Mouse (Mus musculus) urinary bladder, postnatal 4 days (tissue): ENCODE results near the gene Glra1.
"Not testable (repeated sequence)": the region's sequence is repeated elsewhere in the genome, so short reads cannot be mapped to it uniquely, and the experiment has no call there.

ENCODE experiments used
- DNase-seq, 2 experiments: peaks; one replicate each; pipeline ENCODE4 v3.0.0; 2021 to 2022; ENCODE audit warnings: low spot score in 2 of 2

The Glra1 gene

GRCm38 (mm10) chr11:55607808-55608523 lies at the start of gene Glra1:
TSS of gene Glra1 (minus strand) at chr11:55608198.
- DNase-seq: peak; percentile 66 to 81

- no peak for DNase-seq
Observed at GRCm38 (mm10) chr11:55636961-55637360, 29.0 kb upstream of the Glra1 start.

- DNase-seq: no peak
Observed at GRCm38 (mm10) chr11:55633901-55634300, 25.9 kb upstream of the Glra1 start.

GRCm38 (mm10) chr11:55614631-55615030 lies 6.6 kb upstream of the Glra1 start:
- DNase-seq: not testable (repeated sequence)

- no peak for DNase-seq
Observed at GRCm38 (mm10) chr11:55608524-55608920, 524 bp upstream of the Glra1 start.

- DNase-seq: no peak
Observed at GRCm38 (mm10) chr11:55607066-55607807, 761 bp downstream of the Glra1 start.

- no peak for DNase-seq
Observed at GRCm38 (mm10) chr11:55601447-55602065, 6.4 kb downstream of the Glra1 start.

GRCm38 (mm10) chr11:55595726-55596125 lies 12.3 kb downstream of the Glra1 start:
- no peak for DNase-seq

GRCm38 (mm10) chr11:55594411-55594810 lies 13.6 kb downstream of the Glra1 start:
- DNase-seq: no peak

- DNase-seq: no peak
Observed at GRCm38 (mm10) chr11:55591194-55591593, 16.8 kb downstream of the Glra1 start.

- no peak for DNase-seq
Observed at GRCm38 (mm10) chr11:55589376-55590167, 18.4 kb downstream of the Glra1 start.

- no peak for DNase-seq
Observed at GRCm38 (mm10) chr11:55574397-55574796, 33.6 kb downstream of the Glra1 start.

- DNase-seq: no peak
Observed at GRCm38 (mm10) chr11:55571144-55571543, 36.9 kb downstream of the Glra1 start.

- DNase-seq: no peak
Observed at GRCm38 (mm10) chr11:55566309-55567099, 41.5 kb downstream of the Glra1 start.

- DNase-seq: no peak
Observed at GRCm38 (mm10) chr11:55545690-55546089, 62.3 kb downstream of the Glra1 start.

- no peak for DNase-seq
Observed at GRCm38 (mm10) chr11:55542671-55543070, 65.3 kb downstream of the Glra1 start.

- no peak for DNase-seq
Observed at GRCm38 (mm10) chr11:55542128-55542527, 65.9 kb downstream of the Glra1 start.

GRCm38 (mm10) chr11:55534766-55535165 lies 73.2 kb downstream of the Glra1 start:
- DNase-seq: no peak

GRCm38 (mm10) chr11:55533378-55533777 lies 74.6 kb downstream of the Glra1 start:
- peak in 1 of 2 experiments; percentile 19 for DNase-seq

- DNase-seq: no peak
Observed at GRCm38 (mm10) chr11:55530741-55531140, 77.3 kb downstream of the Glra1 start.
